Mouse (Mus musculus) midbrain, embryonic 10.5 days (tissue): ENCODE measurements at regions not wholly inside any gene's neighbourhood (a gene's known extent, or its start where the extent isn't known, plus 50 kb on each side); places are given as distances from the start of the nearest gene placed in this dataset.

Experiments used
- DNase-seq: peaks from one replicate; pipeline ENCODE4 v3.0.0-alpha.2; 2017; ENCODE audit warnings: low spot score
- H3K27ac ChIP-seq: fragments of 300-500 bp; sonication (generic); replicated peaks from 2 replicates; pipeline ENCODE4 v1.5.1; 2016; ENCODE audit warnings: mild to moderate bottlenecking
- H3K27me3 ChIP-seq: fragments of 300-500 bp; sonication (generic); 2 replicates; pipeline ENCODE4 v1.6.1; 2016; ENCODE audit warnings: low read depth, mild to moderate bottlenecking; ENCODE audit not compliant: poor library complexity, severe bottlenecking
- H3K36me3 ChIP-seq: fragments of 300-500 bp; sonication (generic); 2 replicates; pipeline ENCODE4 v1.6.1; 2016; ENCODE audit warnings: mild to moderate bottlenecking, moderate library complexity
- H3K4me1 ChIP-seq: fragments of 300-500 bp; sonication (generic); 2 replicates; pipeline ENCODE4 v1.6.1; 2016
- H3K4me3 ChIP-seq: fragments of 300-500 bp; sonication (generic); 2 replicates; pipeline ENCODE4 v1.5.1; 2016; ENCODE audit warnings: mild to moderate bottlenecking, moderate library complexity
- H3K9me3 ChIP-seq: fragments of 300-500 bp; sonication (generic); replicated peaks from 2 replicates; pipeline ENCODE4 v1.6.1; 2016; ENCODE audit warnings: mild to moderate bottlenecking
- WGBS: fragments of 180-500 bp; shearing (Covaris S2); methylation state at CpG from one replicate; pipeline ENCODE4 v1.1.7; 2016; 5-methylcytosine and 5-hydroxymethylcytosine counted together

GRCm38 (mm10) chr4:131240457-131240856 is 296.3 kb downstream of the Matn1 start:
- Histone ChIP-seq H3K4me1 (peaks cover 47% of the 10 kb centered on the region), H3K9me3 (no peaks in the 10 kb centered on the region), H3K27ac (no peak overlapping the region), H3K4me3 (no peak overlapping the region), H3K27me3 (no peaks in the 10 kb centered on the region), H3K36me3 (no peaks in the 10 kb centered on the region)
- no peak for DNase-seq
- 80% methylated on average over 4 of the region's 4 CpGs for WGBS

DNA sequence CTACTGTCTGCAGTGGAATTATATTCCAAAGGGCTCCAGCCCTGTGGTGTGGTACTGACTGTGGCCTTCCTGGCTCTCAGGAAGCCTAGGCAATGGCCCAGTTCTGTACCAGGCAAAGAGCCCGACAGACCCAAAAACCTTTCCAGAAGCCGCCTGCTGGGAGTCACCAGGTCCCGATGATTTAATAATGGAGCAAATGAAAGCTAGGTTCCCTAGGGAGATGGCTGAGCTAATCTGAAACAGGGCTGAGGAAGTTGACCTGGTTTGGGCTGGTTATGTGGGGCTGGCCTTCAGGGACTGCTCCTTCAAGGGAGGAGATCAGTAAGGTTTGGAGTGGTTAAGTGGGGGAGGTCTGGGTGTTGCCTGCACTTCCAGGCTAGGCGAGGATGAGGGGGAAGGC is 298.1 kb downstream of the Matn1 start:
- Histone ChIP-seq H3K4me1 (peaks cover 29% of the 10 kb centered on the region), H3K27me3 (no peaks in the 10 kb centered on the region), H3K4me3 (no peak overlapping the region), H3K36me3 (no peaks in the 10 kb centered on the region), H3K9me3 (no peaks in the 10 kb centered on the region), H3K27ac (no peak overlapping the region; the same call in 1 of the 2 replicates)
- 73% methylated on average over 4 of the region's 4 CpGs for WGBS
- no peak for DNase-seq

GRCm38 (mm10) chr4:131243744-131244387 is 299.7 kb downstream of the Matn1 start:
- no peak overlapping the region for H3K4me3 ChIP-seq
- H3K27ac ChIP-seq, result peak overlapping the region; percentile 69
- 43% methylated on average over 9 of the region's 9 CpGs for WGBS
- no peaks in the 10 kb centered on the region for H3K27me3 ChIP-seq
- H3K4me1 ChIP-seq, result peaks cover 18% of the 10 kb centered on the region
- no peaks in the 10 kb centered on the region for H3K9me3 ChIP-seq
- no peaks in the 10 kb centered on the region for H3K36me3 ChIP-seq
- DNase-seq, result no peak

DNA sequence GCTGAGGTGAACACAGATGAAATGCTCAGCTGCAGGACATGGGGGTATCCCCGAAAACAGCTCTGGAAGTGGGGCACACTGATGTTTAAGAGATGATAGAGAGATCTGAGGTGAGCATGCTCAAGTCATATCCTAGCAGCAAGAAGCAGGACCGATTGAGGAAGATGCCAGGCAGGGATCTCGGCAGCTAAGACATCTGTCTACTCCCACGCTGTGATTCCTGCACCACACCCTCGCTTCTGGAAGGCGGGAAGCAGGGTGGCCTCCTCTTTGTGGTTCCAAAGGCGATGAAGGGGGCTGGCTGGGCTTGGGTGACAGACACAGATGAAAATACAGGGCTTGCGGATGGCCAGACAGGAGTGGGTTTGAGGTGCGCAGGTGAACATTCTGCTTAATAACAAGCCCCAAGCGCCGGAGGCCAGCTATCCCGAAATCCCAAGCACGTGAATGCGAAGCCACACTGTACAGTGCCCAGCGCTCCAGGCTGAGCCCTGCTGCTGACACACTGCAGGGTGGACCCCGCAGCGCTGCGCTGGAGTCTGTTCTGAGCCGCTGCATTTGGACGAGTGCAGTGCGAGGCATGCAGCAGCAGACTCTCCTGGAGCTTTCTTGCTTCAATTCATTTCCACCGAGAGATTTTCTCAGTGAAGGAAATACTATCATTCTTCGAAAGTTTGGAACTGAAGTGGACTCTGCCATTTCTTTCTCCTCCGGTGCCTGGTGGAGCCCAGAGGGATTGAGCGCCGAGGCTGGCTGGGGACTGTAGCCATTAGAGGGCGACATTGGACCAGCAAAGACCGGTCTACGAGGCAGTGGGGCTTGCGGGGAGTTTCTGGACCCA is 308.6 kb downstream of the Matn1 start:
- 23% methylated on average over 30 of the region's 30 CpGs for WGBS
- no peaks in the 10 kb centered on the region for H3K36me3 ChIP-seq
- H3K27ac ChIP-seq, result peak overlapping the region; percentile 71
- peak; percentile 82 for DNase-seq
- H3K4me3 ChIP-seq, result peak overlapping the region; percentile 48
- peaks cover 11% of the 10 kb centered on the region for H3K4me1 ChIP-seq
- peaks cover 22% of the 10 kb centered on the region for H3K27me3 ChIP-seq
- no peaks in the 10 kb centered on the region for H3K9me3 ChIP-seq

- H3K36me3 ChIP-seq, result no peaks in the 10 kb centered on the region
- peak overlapping the region; percentile 48 for H3K4me3 ChIP-seq
- H3K27ac ChIP-seq, result peak overlapping the region; percentile 71
- 9% methylated on average over 8 of the region's 8 CpGs for WGBS
- DNase-seq, result no peak
- H3K27me3 ChIP-seq, result peaks cover 22% of the 10 kb centered on the region
- peaks cover 11% of the 10 kb centered on the region for H3K4me1 ChIP-seq
- H3K9me3 ChIP-seq, result no peaks in the 10 kb centered on the region
Measured at GRCm38 (mm10) chr4:131253443-131253817, 309.2 kb downstream of the Matn1 start.

DNA sequence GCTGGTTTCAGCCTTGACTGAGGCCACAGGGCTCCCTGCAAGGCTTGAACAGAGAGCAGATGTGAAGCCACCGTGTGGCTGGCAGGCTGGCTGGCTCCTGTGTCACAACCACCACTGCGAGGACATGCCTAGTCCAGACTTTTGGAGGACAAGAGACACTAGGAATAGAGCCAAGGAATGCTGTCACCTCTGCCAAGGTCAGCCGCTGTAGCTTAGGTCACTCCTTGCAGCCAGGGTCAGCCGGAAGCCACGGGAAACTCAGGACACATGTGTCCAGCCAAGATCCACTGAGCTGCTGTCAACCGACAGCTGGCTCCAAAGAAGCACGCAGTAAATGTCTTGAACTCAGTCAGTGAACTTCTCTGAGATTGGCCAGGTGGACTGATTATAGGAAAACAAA is 310.1 kb downstream of the Matn1 start:
- Histone ChIP-seq H3K36me3 (no peaks in the 10 kb centered on the region), H3K27ac (no peak overlapping the region), H3K4me3 (no peak overlapping the region), H3K27me3 (peaks cover 22% of the 10 kb centered on the region), H3K4me1 (peaks cover 11% of the 10 kb centered on the region), H3K9me3 (no peaks in the 10 kb centered on the region)
- 72% methylated on average over 7 of the region's 7 CpGs for WGBS
- DNase-seq, result no peak

GRCm38 (mm10) chr4:131254691-131255090 is 310.5 kb downstream of the Matn1 start:
- Histone ChIP-seq H3K9me3 (no peaks in the 10 kb centered on the region), H3K4me1 (peaks cover 11% of the 10 kb centered on the region), H3K4me3 (no peak overlapping the region), H3K27me3 (peaks cover 22% of the 10 kb centered on the region), H3K36me3 (no peaks in the 10 kb centered on the region), H3K27ac (no peak overlapping the region)
- DNase-seq, result peak; percentile 35
- 53% methylated on average over 6 of the region's 6 CpGs for WGBS

DNA sequence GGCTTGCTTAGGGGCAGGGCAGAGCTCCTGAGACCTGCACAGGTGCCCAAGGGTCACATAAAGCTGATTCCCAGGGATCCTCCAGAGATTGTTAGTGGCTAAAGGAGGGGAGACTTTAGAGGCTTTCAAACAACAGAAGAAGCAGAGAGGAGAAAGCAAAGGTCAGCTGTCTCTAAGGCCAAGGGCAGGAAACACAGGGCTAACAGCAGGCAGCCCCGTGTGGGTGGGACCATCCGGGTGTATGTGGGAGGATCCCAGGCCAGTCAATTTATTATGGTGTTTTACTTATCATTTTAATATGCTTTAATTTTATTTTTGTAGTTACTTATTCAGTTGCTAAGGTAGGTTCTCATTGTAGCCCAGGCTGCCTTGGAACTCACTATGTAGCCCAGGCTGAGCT is 317.1 kb downstream of the Matn1 start:
- no peaks in the 10 kb centered on the region for H3K36me3 ChIP-seq
- no peak overlapping the region for H3K4me3 ChIP-seq
- 0 out of 2 replicates have a peak overlapping the region, but pooled peaks have one; percentile 23 for H3K27ac ChIP-seq
- 69% methylated on average over 2 of the region's 2 CpGs for WGBS
- peaks cover 18% of the 10 kb centered on the region for H3K4me1 ChIP-seq
- no peak for DNase-seq
- H3K9me3 ChIP-seq, result no peaks in the 10 kb centered on the region
- no peaks in the 10 kb centered on the region for H3K27me3 ChIP-seq

- Histone ChIP-seq H3K4me3 (no peak overlapping the region), H3K9me3 (no peaks in the 10 kb centered on the region), H3K27ac (0 out of 2 replicates have a peak overlapping the region, but pooled peaks have one; percentile 28), H3K36me3 (no peaks in the 10 kb centered on the region), H3K27me3 (0 out of 2 replicates have a peak, but pooled peaks cover 12% of the 10 kb centered on the region), H3K4me1 (peaks cover 24% of the 10 kb centered on the region)
- no peak for DNase-seq
- WGBS, result 77% methylated on average over 6 of the region's 6 CpGs
Measured at GRCm38 (mm10) chr4:131262909-131263308, 318.7 kb downstream of the Matn1 start.

GRCm38 (mm10) chr4:131266764-131267163 is 322.6 kb downstream of the Matn1 start:
- Histone ChIP-seq H3K27me3 (0 out of 2 replicates have a peak, but pooled peaks cover 18% of the 10 kb centered on the region), H3K4me3 (no peak overlapping the region), H3K27ac (no peak overlapping the region), H3K4me1 (peaks cover 18% of the 10 kb centered on the region), H3K36me3 (no peaks in the 10 kb centered on the region), H3K9me3 (no peaks in the 10 kb centered on the region)
- no peak for DNase-seq
- 10% methylated on average over 9 of the region's 9 CpGs for WGBS

GRCm38 (mm10) chr4:131267760-131268159 is 323.6 kb downstream of the Matn1 start:
- no peak overlapping the region for H3K27ac ChIP-seq
- H3K9me3 ChIP-seq, result no peaks in the 10 kb centered on the region
- peaks cover 18% of the 10 kb centered on the region for H3K4me1 ChIP-seq
- DNase-seq, result no peak
- no peak overlapping the region for H3K4me3 ChIP-seq
- H3K36me3 ChIP-seq, result no peaks in the 10 kb centered on the region
- WGBS, result 77% methylated on average over 10 of the region's 10 CpGs
- 0 out of 2 replicates have a peak, but pooled peaks cover 18% of the 10 kb centered on the region for H3K27me3 ChIP-seq

DNA sequence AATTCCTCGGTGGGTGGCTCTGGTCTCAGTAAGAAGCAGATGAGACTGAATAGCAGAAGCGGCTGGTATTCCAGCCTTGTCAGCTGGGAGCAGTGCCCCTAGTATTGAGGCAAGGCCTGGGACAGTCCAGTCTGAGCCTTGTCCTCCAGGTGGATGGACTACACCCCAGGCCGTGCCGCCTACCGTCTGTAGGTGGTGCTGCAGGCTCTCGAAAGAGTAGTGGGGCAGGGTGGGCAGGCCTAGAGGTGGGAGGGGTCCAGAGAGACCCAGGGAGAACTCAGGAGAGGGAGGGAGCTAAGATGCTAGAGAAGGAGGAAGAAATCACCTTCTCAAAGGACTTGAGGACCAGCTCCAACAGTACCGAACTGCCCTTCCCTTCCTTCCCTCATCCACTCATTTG is 326.0 kb downstream of the Matn1 start:
- H3K36me3 ChIP-seq, result no peaks in the 10 kb centered on the region
- peak; percentile 56 for DNase-seq
- H3K27me3 ChIP-seq, result 0 out of 2 replicates have a peak, but pooled peaks cover 18% of the 10 kb centered on the region
- no peaks in the 10 kb centered on the region for H3K9me3 ChIP-seq
- H3K4me3 ChIP-seq, result no peak overlapping the region
- no peak overlapping the region for H3K27ac ChIP-seq
- peaks cover 6% of the 10 kb centered on the region for H3K4me1 ChIP-seq
- 22% methylated on average over 7 of the region's 7 CpGs for WGBS

GRCm38 (mm10) chr4:131272060-131272459 is 327.9 kb downstream of the Matn1 start:
- 0 out of 2 replicates have a peak, but pooled peaks cover 14% of the 10 kb centered on the region for H3K27me3 ChIP-seq
- H3K4me3 ChIP-seq, result no peak overlapping the region
- peaks cover under 1% of the 10 kb centered on the region for H3K4me1 ChIP-seq
- no peak overlapping the region for H3K27ac ChIP-seq
- WGBS, result 81% methylated on average over 7 of the region's 7 CpGs
- no peaks in the 10 kb centered on the region for H3K9me3 ChIP-seq
- no peak for DNase-seq
- no peaks in the 10 kb centered on the region for H3K36me3 ChIP-seq
